Mouse (Mus musculus) heart, postnatal 10 days (tissue): ENCODE data around the gene Gprin1. TPM values are rescaled to one million over a fixed set of nuclear protein-coding genes. Genes with fewer than 3 reads are reported as not detected.
A peak's percentile ranks its signal among the peaks of the same experiment; 100 is the strongest.

Experiments
- DNase-seq, 2 experiments: peaks; one replicate each; pipeline ENCODE4 v3.0.0; 2021
- intact Hi-C: fragments of 180-260 bp; cut with DNase I; formaldehyde crosslinking; loops from one replicate; pipeline ENCODE4 v1.15.1; 2025
- total RNA-seq, 2 experiments: library from RNA; stranded (reverse); gene quantifications; 2 replicates each; pipeline ENCODE4 v1.2.3; 2021

Gprin1 gene
- total RNA-seq, 2 experiments from 2014 or later = 0.05 to 0.10 TPM

GRCm38 (mm10) chr13:54760906-54761305, 11.2 kb upstream of the Gprin1 start:
- intact Hi-C loops = loop anchor here (10.0 kb wide), 1 partner anchor 46 kb away; no protein-coding TSS in a partner anchor

GRCm38 (mm10) chr13:54760164-54760795, 10.6 kb upstream of the Gprin1 start:
- DNase-seq = no peak
- intact Hi-C loops = loop anchor here (10.0 kb wide), 1 partner anchor 45 kb away; no protein-coding TSS in a partner anchor

More at GRCm38 (mm10) chr13:54760906-54761305, 11.2 kb upstream of the Gprin1 start:
- no peak for DNase-seq

GRCm38 (mm10) chr13:54759496-54759895, 9.8 kb upstream of the Gprin1 start:
- intact Hi-C loops = no loop called here
- no peak for DNase-seq

GRCm38 (mm10) chr13:54758756-54759470, 9.2 kb upstream of the Gprin1 start:
- intact Hi-C loops = no loop called here
- no peak for DNase-seq

GRCm38 (mm10) chr13:54758045-54758755, 8.5 kb upstream of the Gprin1 start:
- intact Hi-C loops = no loop called here
- peak; percentile 79 to 86 for DNase-seq

- intact Hi-C loops = no loop called here
- no peak for DNase-seq
These were observed 7.6 kb upstream of the Gprin1 start for GRCm38 (mm10) chr13:54757093-54757830.

GRCm38 (mm10) chr13:54756156-54756712, 6.6 kb upstream of the Gprin1 start:
- no peak for DNase-seq
- intact Hi-C loops = no loop called here

- no peak for DNase-seq
- intact Hi-C loops = no loop called here
These were observed 5.6 kb upstream of the Gprin1 start for GRCm38 (mm10) chr13:54755201-54755830.

- intact Hi-C loops = no loop called here
- no peak for DNase-seq
These were observed 4.8 kb upstream of the Gprin1 start for GRCm38 (mm10) chr13:54754169-54755080.

- DNase-seq = no peak
- intact Hi-C loops = no loop called here
These were observed 4.1 kb upstream of the Gprin1 start for GRCm38 (mm10) chr13:54753733-54754132.

GRCm38 (mm10) chr13:54752656-54753055, 3.0 kb upstream of the Gprin1 start:
- intact Hi-C loops = no loop called here
- DNase-seq = no peak

- intact Hi-C loops = no loop called here
- DNase-seq = peak; percentile 35 to 61
These were observed 1.0 kb upstream of the Gprin1 start for GRCm38 (mm10) chr13:54750699-54751098.

- DNase-seq = peak; percentile 16 to 43
- intact Hi-C loops = no loop called here
These were observed 412 bp downstream of the Gprin1 start for GRCm38 (mm10) chr13:54749061-54749863.

GRCm38 (mm10) chr13:54748721-54749060, 983 bp downstream of the Gprin1 start:
- no peak for DNase-seq
- intact Hi-C loops = no loop called here

GRCm38 (mm10) chr13:54748190-54748589, 1.5 kb downstream of the Gprin1 start:
- intact Hi-C loops = no loop called here
- DNase-seq = no peak

- DNase-seq = no peak
- intact Hi-C loops = no loop called here
These were observed 2.8 kb downstream of the Gprin1 start for GRCm38 (mm10) chr13:54746896-54747295.

GRCm38 (mm10) chr13:54746110-54746509, 3.6 kb downstream of the Gprin1 start:
- intact Hi-C loops = no loop called here
- DNase-seq = no peak

- DNase-seq = peak in 1 of 2 experiments; percentile 3
- intact Hi-C loops = no loop called here
These were observed 11.5 kb downstream of the Gprin1 start for GRCm38 (mm10) chr13:54738213-54738601.
